8 mouse cellular contexts compared by ENCODE assay signal in the genomic region with DNA sequence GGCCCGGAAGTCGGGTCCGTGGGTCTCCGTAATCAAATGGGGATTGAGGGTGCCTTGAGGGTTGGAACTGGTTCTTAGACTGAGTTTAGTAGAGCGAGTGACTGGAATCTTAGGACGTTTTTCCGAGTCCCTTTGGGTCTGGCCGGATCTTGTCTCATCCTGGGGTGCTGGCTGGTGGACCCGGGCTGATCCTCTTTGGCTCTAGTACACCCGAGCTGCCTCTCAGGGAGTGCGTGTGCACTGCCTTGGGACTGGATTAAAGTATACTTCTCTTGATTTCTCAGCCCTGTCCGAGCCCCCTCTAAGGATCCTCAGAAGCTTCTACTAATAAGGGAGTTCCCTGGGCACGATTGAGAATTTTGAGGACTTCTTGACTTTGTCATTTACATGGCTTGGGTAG. TPM values are rescaled to one million over a fixed set of nuclear protein-coding genes. Genes with fewer than 3 reads are reported as not detected.
A peak's percentile ranks its signal among the peaks of the same experiment; 100 is the strongest.
DNase-seq lines count a peak whose midpoint lies in the region; ATAC-seq lines count a peak whose summit lies in the region.

No protein-coding gene starts in this region.

- peak overlapping the region; percentile 65 for H3K9ac ChIP-seq in heart, embryonic 15.5 days
- H3K9ac ChIP-seq in hindbrain, embryonic 13.5 days, result peak overlapping the region; percentile 71
- H3K9ac ChIP-seq in midbrain, embryonic 13.5 days (replicated peaks), result peak overlapping the region; percentile 65

- H3K4me3 ChIP-seq in heart, embryonic 15.5 days, result peak overlapping the region; percentile 64
- peak overlapping the region; percentile 52 for H3K4me3 ChIP-seq in hindbrain, embryonic 13.5 days
- H3K4me3 ChIP-seq in midbrain, embryonic 13.5 days (replicated peaks), result peak overlapping the region; percentile 54

- no peak for DNase-seq in heart, postnatal 25 days (ENCODE audit: low spot score)
- peak; percentile 3 for DNase-seq in brain, embryonic 18.5 days (ENCODE audit: low read depth, low spot score)
- no peak for DNase-seq in left cerebral cortex, postnatal 4 days
- no peak for DNase-seq in right cerebral cortex, postnatal 10 days (ENCODE audit: low spot score in 2 of 2)
- DNase-seq in frontal cortex, postnatal 10 days (ENCODE audit: low spot score in 2 of 2), result no peak

- peak overlapping the region; percentile 57 for H3K4me2 ChIP-seq in heart, embryonic 15.5 days
- H3K4me2 ChIP-seq in hindbrain, embryonic 13.5 days, result peak overlapping the region; percentile 62
- peak overlapping the region; percentile 59 for H3K4me2 ChIP-seq in midbrain, embryonic 13.5 days (replicated peaks)

- H3K9me3 ChIP-seq in heart, embryonic 15.5 days (replicated peaks), result no peaks in the 10 kb centered on the region
- H3K9me3 ChIP-seq in hindbrain, embryonic 13.5 days, result no peaks in the 10 kb centered on the region
- H3K9me3 ChIP-seq in midbrain, embryonic 13.5 days, result no peaks in the 10 kb centered on the region

- ATAC-seq in heart, embryonic 15.5 days (replicated peaks; ENCODE audit: insufficient number of reproducible peaks, insufficient read depth, low FRiP score, low read depth), result 0 out of 2 replicates have a peak, but pooled peaks have one; percentile 1
- peak; percentile 41; the same call in 1 of the 2 replicates for ATAC-seq in hindbrain, embryonic 13.5 days (ENCODE audit: low FRiP score)
- ATAC-seq in midbrain, embryonic 13.5 days, result no peak; the same call in 1 of the 2 replicates

- no peaks in the 10 kb centered on the region for H3K27me3 ChIP-seq in heart, embryonic 15.5 days
- no peaks in the 10 kb centered on the region; the same call in 1 of the 2 replicates for H3K27me3 ChIP-seq in hindbrain, embryonic 13.5 days
- H3K27me3 ChIP-seq in midbrain, embryonic 13.5 days, result peaks cover 7% of the 10 kb centered on the region; the same call in 1 of the 2 replicates

- intact Hi-C loops in heart, postnatal 25 days (cut with DNase I), result loop anchor here (10.0 kb wide), 1 partner anchor 335 kb away; a partner anchor contains a TSS
- intact Hi-C loops in left cerebral cortex, postnatal 4 days (cut with DNase I), result no loop called here

- WGBS in heart, embryonic 15.5 days, result 15% methylated on average over 13 of the region's 13 CpGs
- WGBS in hindbrain, embryonic 13.5 days, result 19% methylated on average over 13 of the region's 13 CpGs
- WGBS in midbrain, embryonic 13.5 days, result 29% methylated on average over 13 of the region's 13 CpGs

- H3K36me3 ChIP-seq in heart, embryonic 15.5 days, result peaks cover 10% of the 10 kb centered on the region
- no peaks in the 10 kb centered on the region for H3K36me3 ChIP-seq in hindbrain, embryonic 13.5 days
- no peaks in the 10 kb centered on the region for H3K36me3 ChIP-seq in midbrain, embryonic 13.5 days

- H3K4me1 ChIP-seq in heart, embryonic 15.5 days (replicated peaks), result peaks cover 7% of the 10 kb centered on the region
- H3K4me1 ChIP-seq in hindbrain, embryonic 13.5 days (replicated peaks), result peaks cover 7% of the 10 kb centered on the region
- peaks cover 9% of the 10 kb centered on the region; the same call in 1 of the 2 replicates for H3K4me1 ChIP-seq in midbrain, embryonic 13.5 days (replicated peaks)

- H3K27ac ChIP-seq in heart, embryonic 15.5 days, result peak overlapping the region; percentile 78
- peak overlapping the region; percentile 48 for H3K27ac ChIP-seq in hindbrain, embryonic 13.5 days
- 0 out of 2 replicates have a peak overlapping the region, but pooled peaks have one; percentile 30 for H3K27ac ChIP-seq in midbrain, embryonic 13.5 days

RNA-seq across cellular contexts. Expression of a gene that starts 0.4 kb away (rescaled TPM):
- 7.2 and 9.6 TPM in 2 replicates for polyA plus RNA-seq in heart, embryonic 15.5 days (2015; fragmentation: Nextera tagmentation; extraction: Ambion mirVana)
- 1 to 10 TPM; 2.3 to 3.1 TPM for total RNA-seq in heart, postnatal 25 days (2021)
- polyA plus RNA-seq in hindbrain, embryonic 13.5 days (2015; fragmentation: Nextera tagmentation; extraction: Ambion mirVana), result 5.7 and 6.4 TPM in 2 replicates
- 7.5 and 8.3 TPM in 2 replicates for polyA plus RNA-seq in midbrain, embryonic 13.5 days (2015; fragmentation: Nextera tagmentation; extraction: Ambion mirVana)
- total RNA-seq in left cerebral cortex, postnatal 4 days (2021), result 1 to 10 TPM; 6.0 to 7.1 TPM

RNA-seq across cellular contexts. Expression of a gene that starts 16.8 kb away (rescaled TPM):
- polyA plus RNA-seq in heart, embryonic 15.5 days (2015; fragmentation: Nextera tagmentation; extraction: Ambion mirVana), result 48.1 and 63.3 TPM in 2 replicates
- total RNA-seq in heart, postnatal 25 days (2021), result 100 to 1,000 TPM in 1 of 2 experiments, 10 to 100 TPM in 1; 97.6 to 139 TPM
- polyA plus RNA-seq in hindbrain, embryonic 13.5 days (2015; fragmentation: Nextera tagmentation; extraction: Ambion mirVana), result not detected in 2 replicates
- not detected in 2 replicates for polyA plus RNA-seq in midbrain, embryonic 13.5 days (2015; fragmentation: Nextera tagmentation; extraction: Ambion mirVana)
- total RNA-seq in left cerebral cortex, postnatal 4 days (2021), result under 1 TPM in 1 of 2 experiments, not detected in 1; 0.48 TPM

RNA-seq across cellular contexts. Expression of a gene that starts 46.8 kb away (rescaled TPM):
- 4.7 and 6.1 TPM in 2 replicates for polyA plus RNA-seq in heart, embryonic 15.5 days (2015; fragmentation: Nextera tagmentation; extraction: Ambion mirVana)
- 1 to 10 TPM; 1.3 to 1.7 TPM for total RNA-seq in heart, postnatal 25 days (2021)
- polyA plus RNA-seq in hindbrain, embryonic 13.5 days (2015; fragmentation: Nextera tagmentation; extraction: Ambion mirVana), result 0.52 and 0.74 TPM in 2 replicates
- 0.12 and 0.49 TPM in 2 replicates for polyA plus RNA-seq in midbrain, embryonic 13.5 days (2015; fragmentation: Nextera tagmentation; extraction: Ambion mirVana)
- 1 to 10 TPM; 3.5 to 4.2 TPM for total RNA-seq in left cerebral cortex, postnatal 4 days (2021)

Comparison
In these comparisons a context has a peak if more than half of its experiments do, and no peak if none do; other contexts are left out.
1. RNA of a gene that starts 16.8 kb away (polyA plus RNA-seq): 48.1 to 63.3 TPM in heart, embryonic 15.5 days; not detected in hindbrain, embryonic 13.5 days and not detected in midbrain, embryonic 13.5 days; every median in the first group is over 10 times any median in the second.
2. Peak in every context shown above with its lines, with median percentiles within 50 percentile points of each other: H3K27ac ChIP-seq, H3K4me2 ChIP-seq, H3K4me3 ChIP-seq and H3K9ac ChIP-seq.